Mouse (Mus musculus) embryonic facial prominence, embryonic 14.5 days (tissue): ENCODE measurements around the gene Acbd4. TPM values are rescaled to one million over a fixed set of nuclear protein-coding genes. Genes with fewer than 3 reads are reported as not detected.

Experiments used
- ATAC-seq: fragments of 200-750 bp; cut with Nextera tagmentation; 2 replicates; pipeline ENCODE4 v1.8.0; 2017; ENCODE audit warnings: low read depth, moderate number of reproducible peaks, moderate TSS enrichment
- DNase-seq: peaks from one replicate; pipeline ENCODE4 v3.0.0-alpha.2; 2015; ENCODE audit warnings: low spot score
- H3K27ac ChIP-seq: fragments of 300-500 bp; sonication (generic); replicated peaks from 2 replicates; pipeline ENCODE4 v1.5.1; 2014; ENCODE audit warnings: low read depth, mild to moderate bottlenecking, low read length, moderate library complexity
- H3K27me3 ChIP-seq: fragments of 300-500 bp; sonication (generic); replicated peaks from 2 replicates; pipeline ENCODE4 v1.6.1; 2014; ENCODE audit warnings: low read length; ENCODE audit not compliant: control insufficient read depth, insufficient read depth
- H3K36me3 ChIP-seq: fragments of 300-500 bp; sonication (generic); 2 replicates; pipeline ENCODE4 v1.6.1; 2014; ENCODE audit warnings: low read length, mixed read lengths; ENCODE audit not compliant: control insufficient read depth, insufficient read depth
- H3K4me1 ChIP-seq: fragments of 300-500 bp; sonication (generic); 2 replicates; pipeline ENCODE4 v1.6.1; 2014; ENCODE audit warnings: antibody characterized with exemption, low read length; ENCODE audit not compliant: control insufficient read depth, insufficient read depth
- H3K4me2 ChIP-seq: fragments of 300-500 bp; sonication (generic); 2 replicates; pipeline ENCODE4 v1.6.1; 2014; ENCODE audit warnings: low read depth, mild to moderate bottlenecking, low read length, moderate library complexity, mixed read lengths
- H3K4me3 ChIP-seq: fragments of 300-500 bp; sonication (generic); 2 replicates; pipeline ENCODE4 v1.5.1; 2014; ENCODE audit warnings: low read depth, mild to moderate bottlenecking, low read length
- H3K9ac ChIP-seq: fragments of 300-500 bp; sonication (generic); 2 replicates; pipeline ENCODE4 v1.6.1; 2014; ENCODE audit warnings: low read depth, mild to moderate bottlenecking, low read length, moderate library complexity, mixed read lengths
- H3K9me3 ChIP-seq: fragments of 300-500 bp; sonication (generic); 2 replicates; pipeline ENCODE4 v1.6.1; 2016; ENCODE audit warnings: low read length; ENCODE audit not compliant: control insufficient read depth
- WGBS: fragments of 180-500 bp; shearing (Covaris S2); extraction: QIAGEN DNeasy Blood & Tissue Kit; methylation state at CpG from one replicate; pipeline ENCODE4 v1.1.7; 2014; 5-methylcytosine and 5-hydroxymethylcytosine counted together
- polyA plus RNA-seq: library from polyadenylated mRNA; unstranded; fragments of >200 nt; fragmentation: Nextera tagmentation; extraction: Ambion mirVana; gene quantifications from 2 replicates; pipeline ENCODE4 v1.2.1, GENCODE M21; 2014

Gene Acbd4
- polyA plus RNA-seq, 1 experiment from 2014 or later: 15.0 TPM

DNA sequence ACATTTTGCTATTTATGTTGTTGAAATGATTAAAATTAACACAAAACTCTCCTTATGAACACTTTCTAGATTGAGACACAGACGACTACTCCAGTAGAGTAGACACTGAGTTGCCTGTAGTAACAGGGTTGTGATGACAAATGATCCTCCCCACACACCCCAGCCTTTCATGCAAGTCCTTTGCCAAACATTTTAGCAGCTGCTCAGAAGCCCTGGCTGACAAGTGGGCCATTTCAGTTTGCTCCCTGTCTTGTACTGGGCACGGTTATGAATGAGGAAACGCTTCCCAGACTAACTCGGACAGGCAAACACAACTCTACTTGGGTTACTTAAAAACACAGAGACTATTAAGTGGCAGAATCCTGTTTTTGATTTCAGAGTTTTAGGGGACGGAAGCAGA is 18.8 kb downstream of the Acbd4 start:
- no peak overlapping the region for H3K4me2 ChIP-seq
- no peaks in the 10 kb centered on the region for H3K27me3 ChIP-seq
- 42% methylated on average over 5 of the region's 5 CpGs for WGBS
- ATAC-seq (no peak), DNase-seq (peak; percentile 58)
- H3K4me1 ChIP-seq: peaks cover 10% of the 10 kb centered on the region
- no peaks in the 10 kb centered on the region for H3K36me3 ChIP-seq
- H3K4me3 ChIP-seq: no peak overlapping the region
- H3K27ac ChIP-seq: peak overlapping the region; percentile 39; the same call in 1 of the 2 replicates
- no peaks in the 10 kb centered on the region for H3K9me3 ChIP-seq
- H3K9ac ChIP-seq: no peak overlapping the region

DNA sequence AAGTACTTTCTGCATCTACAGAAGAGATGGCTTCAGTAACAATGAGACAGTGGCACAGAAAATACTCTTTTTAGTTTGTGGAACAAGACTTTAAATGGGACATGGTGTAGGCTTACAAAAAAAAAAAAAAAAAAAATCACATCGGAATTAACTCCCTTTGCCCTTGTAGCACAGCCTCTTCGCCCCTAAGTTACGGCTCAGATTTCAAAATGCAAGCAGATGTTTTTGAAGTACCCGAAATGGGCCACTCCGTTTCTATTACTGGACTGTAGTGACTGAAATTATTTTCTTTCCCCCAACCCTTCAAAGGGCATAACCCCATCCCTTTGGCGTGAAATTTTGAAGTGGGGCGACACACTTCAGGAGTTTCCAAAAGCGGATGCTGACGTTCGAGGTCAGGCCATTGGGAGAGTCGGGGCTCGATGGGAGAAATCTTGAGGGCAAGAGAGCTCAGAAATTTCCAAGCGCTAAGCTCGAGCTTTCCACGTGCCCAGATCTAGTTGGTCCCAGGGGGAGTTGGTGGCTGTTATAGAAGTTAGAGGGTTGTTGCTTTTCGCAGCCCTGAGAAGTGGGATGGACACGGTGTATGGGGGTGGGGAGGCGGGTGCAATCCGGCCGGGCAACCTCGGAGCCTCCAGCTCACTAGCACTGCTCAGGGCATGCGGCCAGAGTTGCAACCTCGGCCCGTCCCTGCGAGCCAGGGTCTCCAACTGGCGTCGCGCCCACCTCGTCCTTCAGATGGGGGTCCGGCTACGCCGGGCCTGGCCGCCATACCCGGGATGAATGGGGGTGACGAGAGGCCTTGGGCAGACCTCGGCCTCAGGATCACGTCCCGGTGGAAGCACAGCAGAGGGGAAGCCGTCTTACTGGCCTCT is 30.5 kb downstream of the Acbd4 start, which contains the start of gene Hexim2:
Gene Hexim2 (plus strand): TSS at position 729 of the 875 bp plus-strand sequence.
- DNase-seq: peak; percentile 76
- Histone ChIP-seq H3K27ac (peak within 1 kb of the TSS; percentile 97), H3K9ac (peak within 1 kb of the TSS; percentile 100), H3K9me3 (no peaks in the 10 kb centered on the region), H3K27me3 (no peaks in the 10 kb centered on the region), H3K4me3 (peak within 1 kb of the TSS; percentile 87), H3K4me1 (peaks cover 26% of the 10 kb centered on the region), H3K4me2 (peak within 1 kb of the TSS; percentile 69), H3K36me3 (0 out of 2 replicates have a peak, but pooled peaks cover 7% of the 10 kb centered on the region)
- WGBS: under 1% methylated on average over 21 of the region's 39 CpGs
- peak; percentile 38 for ATAC-seq

DNA sequence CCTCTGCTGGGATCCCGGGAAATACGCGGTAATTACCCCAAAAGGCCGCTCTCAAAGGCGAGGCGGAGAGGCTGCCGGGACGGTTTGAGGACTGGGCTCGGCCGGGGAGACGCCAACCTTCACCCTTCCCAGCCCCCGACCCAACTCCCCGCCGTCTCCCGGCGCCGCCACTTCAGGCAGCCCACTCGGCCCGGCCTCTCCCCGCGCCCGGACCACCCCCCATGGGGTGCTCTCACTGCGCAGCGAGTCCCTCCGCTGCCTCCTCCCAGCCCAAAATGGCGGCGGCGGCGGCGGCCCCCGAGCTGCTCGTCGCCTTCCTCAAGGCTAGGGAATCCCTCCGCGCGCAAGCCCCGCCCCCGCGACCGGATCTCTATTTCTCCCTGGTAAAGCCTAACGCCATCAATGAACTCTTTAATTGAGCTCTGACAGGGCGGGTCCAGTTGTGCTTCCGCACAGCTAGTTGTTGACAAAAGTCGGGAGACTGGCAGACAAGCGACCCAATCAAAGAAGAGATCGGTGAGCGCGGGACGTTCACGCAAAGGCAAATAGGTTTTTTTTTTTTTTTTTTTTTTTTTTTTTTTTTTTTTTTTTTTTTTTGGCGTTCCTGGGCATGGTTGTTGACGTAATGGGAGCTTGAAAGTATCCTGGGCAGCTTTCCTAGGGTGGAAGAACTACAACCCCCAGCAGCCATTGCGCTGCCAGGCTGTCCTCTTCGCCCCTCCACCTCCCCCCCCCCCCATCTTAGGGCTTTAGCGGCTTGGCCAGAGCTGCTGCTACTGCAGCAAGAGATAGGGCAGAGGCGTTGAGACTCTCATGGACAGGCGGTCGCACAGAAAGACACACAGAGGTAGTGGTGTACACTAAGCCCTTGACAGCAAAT is 31.3 kb downstream of the Acbd4 start:
- Histone ChIP-seq H3K4me2 (peak overlapping the region; percentile 69), H3K27me3 (no peaks in the 10 kb centered on the region), H3K36me3 (0 out of 2 replicates have a peak, but pooled peaks cover 7% of the 10 kb centered on the region), H3K9ac (peak overlapping the region; percentile 100), H3K4me1 (peaks cover 26% of the 10 kb centered on the region), H3K9me3 (no peaks in the 10 kb centered on the region), H3K4me3 (peak overlapping the region; percentile 87), H3K27ac (peak overlapping the region; percentile 97)
- WGBS: under 1% methylated on average over 39 of the region's 58 CpGs
- DNase-seq (peak; percentile 100), ATAC-seq (peak; percentile 95)

DNA sequence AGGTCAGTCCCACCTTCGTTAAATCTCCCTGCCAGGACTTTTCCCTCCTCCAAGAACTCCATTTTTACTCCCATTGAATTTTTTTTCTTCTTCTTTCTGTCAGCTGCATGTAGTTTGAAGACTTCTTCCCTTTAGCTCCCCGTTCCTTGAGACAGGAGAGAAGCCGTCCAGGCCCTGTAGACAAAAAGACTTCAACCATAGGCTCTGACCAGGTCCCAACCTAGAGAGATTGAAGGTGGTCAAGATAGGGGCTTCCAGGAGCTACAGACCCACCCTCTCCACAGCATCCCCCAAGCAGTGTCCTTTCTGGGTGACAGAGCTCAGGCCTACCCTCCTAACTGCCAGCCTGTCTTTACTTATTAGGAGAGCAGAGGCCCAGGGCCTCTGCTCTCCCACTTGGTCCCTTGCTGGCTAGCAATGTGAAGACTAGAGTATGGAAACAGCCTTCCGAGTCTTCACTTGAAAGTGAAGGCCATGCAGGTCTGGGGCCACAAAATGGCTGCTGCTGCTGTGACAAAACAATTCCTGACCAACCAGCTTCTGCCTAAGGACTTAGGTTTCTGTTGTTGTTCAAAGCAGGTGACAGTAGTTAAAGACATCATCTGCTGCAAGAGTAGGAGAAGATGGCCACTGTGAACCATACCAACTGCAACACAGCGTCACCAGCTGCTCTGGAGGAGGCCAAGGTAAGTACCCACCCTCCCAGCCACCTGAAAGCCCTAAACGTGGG is 32.1 kb downstream of the Acbd4 start:
- Histone ChIP-seq H3K27me3 (no peaks in the 10 kb centered on the region), H3K4me2 (peak overlapping the region; percentile 69), H3K9ac (peak overlapping the region; percentile 66), H3K36me3 (0 out of 2 replicates have a peak, but pooled peaks cover 10% of the 10 kb centered on the region), H3K4me3 (peak overlapping the region; percentile 37), H3K4me1 (peaks cover 26% of the 10 kb centered on the region), H3K9me3 (no peaks in the 10 kb centered on the region), H3K27ac (peak overlapping the region; percentile 87)
- 52% methylated on average over 6 of the region's 6 CpGs for WGBS
- ATAC-seq: no peak
- no peak for DNase-seq

GRCm38 (mm10) chr11:103134221-103134620 is 32.7 kb downstream of the Acbd4 start:
- Histone ChIP-seq H3K27ac (peak overlapping the region; percentile 87; the same call in 1 of the 2 replicates), H3K4me3 (no peak overlapping the region; the same call in 1 of the 2 replicates), H3K27me3 (no peaks in the 10 kb centered on the region), H3K4me1 (peaks cover 26% of the 10 kb centered on the region), H3K4me2 (peak overlapping the region; percentile 69), H3K36me3 (peaks cover 16% of the 10 kb centered on the region; the same call in 1 of the 2 replicates), H3K9ac (0 out of 2 replicates have a peak overlapping the region, but pooled peaks have one; percentile 66), H3K9me3 (no peaks in the 10 kb centered on the region)
- WGBS: 67% methylated on average over 3 of the region's 3 CpGs
- ATAC-seq (no peak), DNase-seq (no peak)

DNA sequence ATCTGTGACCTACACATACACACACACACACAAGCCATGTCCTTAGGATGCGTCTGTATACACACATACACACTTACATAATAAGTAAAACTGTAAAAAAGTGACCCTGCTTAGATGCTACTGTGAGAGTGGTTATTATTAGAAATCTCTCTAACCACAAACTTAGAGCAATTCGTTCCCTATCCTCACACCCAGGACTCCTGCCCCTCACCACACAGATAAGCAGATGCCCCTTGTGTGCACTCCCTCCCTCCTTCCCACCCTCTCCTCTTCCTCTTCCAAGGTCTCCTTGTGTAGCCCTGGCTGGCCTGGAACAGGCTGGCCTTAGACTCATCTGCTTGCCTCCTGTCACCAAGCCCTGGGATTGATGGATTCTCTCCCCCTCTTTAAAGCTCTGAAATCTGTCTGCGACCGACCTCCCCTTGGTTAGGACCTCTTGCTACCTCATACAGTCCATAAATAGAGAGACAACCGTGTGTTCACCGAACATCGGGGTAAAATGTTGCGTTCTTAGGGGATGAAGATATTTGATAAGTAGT is 34.6 kb downstream of the Acbd4 start:
- H3K27ac ChIP-seq: no peak overlapping the region
- H3K4me2 ChIP-seq: no peak overlapping the region
- H3K9me3 ChIP-seq: no peaks in the 10 kb centered on the region
- WGBS: 85% methylated on average over 8 of the region's 8 CpGs
- no peak for ATAC-seq
- peaks cover 14% of the 10 kb centered on the region; the same call in 1 of the 2 replicates for H3K36me3 ChIP-seq
- H3K9ac ChIP-seq: no peak overlapping the region
- no peak overlapping the region for H3K4me3 ChIP-seq
- DNase-seq: no peak
- H3K27me3 ChIP-seq: no peaks in the 10 kb centered on the region
- H3K4me1 ChIP-seq: peaks cover 16% of the 10 kb centered on the region

DNA sequence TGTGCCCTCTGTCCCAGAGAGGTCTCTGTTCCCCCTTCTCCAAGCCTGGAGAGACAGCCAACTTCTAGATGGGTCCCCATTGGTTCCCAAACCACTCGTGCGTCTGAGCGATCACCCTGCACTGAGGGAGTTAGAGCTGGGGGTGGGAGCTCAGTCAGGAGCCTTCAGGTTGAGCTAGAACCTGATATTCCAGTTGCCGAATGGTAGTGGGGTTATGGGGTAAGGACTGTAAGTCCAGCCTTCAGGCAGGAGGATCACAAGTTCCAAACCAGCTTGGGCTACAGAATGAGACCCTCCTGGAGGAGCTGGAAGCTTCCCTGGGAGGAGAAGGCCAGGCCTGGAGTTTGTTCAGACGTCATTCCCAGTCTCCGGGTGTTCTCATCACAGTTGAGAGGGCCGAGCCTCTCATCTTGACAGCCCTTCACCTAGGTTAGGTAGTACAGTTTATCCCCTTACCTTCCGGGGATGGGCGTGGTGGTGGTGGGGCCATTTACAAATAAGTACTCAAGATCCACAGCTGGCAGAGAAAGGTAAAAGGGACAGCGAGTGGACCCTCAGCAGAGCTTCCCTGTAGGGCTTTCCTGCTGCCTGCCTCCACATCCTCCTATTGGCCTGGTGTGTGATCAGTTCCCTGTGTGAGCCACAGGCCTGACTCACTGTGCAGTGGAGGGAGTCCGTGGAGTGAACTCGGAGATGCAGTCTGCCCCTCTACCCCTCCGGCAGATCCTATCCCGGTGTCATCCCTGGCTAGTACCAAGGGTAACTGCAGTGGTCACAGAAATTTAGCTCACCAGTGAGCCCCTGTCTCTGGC is 38.7 kb downstream of the Acbd4 start:
- no peaks in the 10 kb centered on the region for H3K27me3 ChIP-seq
- WGBS: 73% methylated on average over 14 of the region's 14 CpGs
- DNase-seq (no peak), ATAC-seq (no peak)
- no peak overlapping the region for H3K4me2 ChIP-seq
- H3K27ac ChIP-seq: peak overlapping the region; percentile 90
- no peak overlapping the region for H3K4me3 ChIP-seq
- 0 out of 2 replicates have a peak overlapping the region, but pooled peaks have one; percentile 5 for H3K9ac ChIP-seq
- H3K9me3 ChIP-seq: no peaks in the 10 kb centered on the region
- H3K4me1 ChIP-seq: peaks cover 23% of the 10 kb centered on the region
- H3K36me3 ChIP-seq: peaks cover 14% of the 10 kb centered on the region; the same call in 1 of the 2 replicates
